Mouse (Mus musculus): ENCODE data around the gene Ccnjl.

The Ccnjl gene

GRCm38 (mm10) chr11:43565852-43566251 lies 37.3 kb downstream of the Ccnjl start:
- DNase-seq (ENCODE audit: extremely low spot score, low read depth, low spot score): no peak

- no peak for DNase-seq (ENCODE audit: extremely low spot score, low read depth, low spot score)
These were observed 38.1 kb downstream of the Ccnjl start for GRCm38 (mm10) chr11:43566696-43567095.

- no peak for DNase-seq (ENCODE audit: extremely low spot score, low read depth, low spot score)
These were observed 39.7 kb downstream of the Ccnjl start for GRCm38 (mm10) chr11:43568263-43568662.

DNA sequence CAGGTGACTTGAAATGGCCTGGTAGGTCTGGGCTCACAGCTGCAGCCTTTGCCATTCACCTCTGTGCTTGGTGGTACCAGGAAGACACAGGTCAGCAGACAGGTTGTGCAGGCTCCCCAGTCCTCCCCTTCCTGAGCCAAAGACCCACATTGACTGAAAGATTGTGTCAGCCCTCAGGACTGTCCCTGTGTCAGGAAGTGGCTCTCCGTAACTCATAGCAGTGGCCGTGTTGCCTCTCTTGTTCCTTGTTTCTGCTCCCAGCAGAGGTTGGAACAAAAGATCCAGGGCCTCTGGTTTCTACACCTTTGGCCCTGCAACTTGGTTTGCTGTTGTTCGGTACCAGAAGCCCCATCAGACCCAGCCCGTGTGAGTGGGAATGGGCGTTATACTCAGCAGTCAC lies 40.6 kb downstream of the Ccnjl start:
- DNase-seq (ENCODE audit: extremely low spot score, low read depth, low spot score): no peak

DNA sequence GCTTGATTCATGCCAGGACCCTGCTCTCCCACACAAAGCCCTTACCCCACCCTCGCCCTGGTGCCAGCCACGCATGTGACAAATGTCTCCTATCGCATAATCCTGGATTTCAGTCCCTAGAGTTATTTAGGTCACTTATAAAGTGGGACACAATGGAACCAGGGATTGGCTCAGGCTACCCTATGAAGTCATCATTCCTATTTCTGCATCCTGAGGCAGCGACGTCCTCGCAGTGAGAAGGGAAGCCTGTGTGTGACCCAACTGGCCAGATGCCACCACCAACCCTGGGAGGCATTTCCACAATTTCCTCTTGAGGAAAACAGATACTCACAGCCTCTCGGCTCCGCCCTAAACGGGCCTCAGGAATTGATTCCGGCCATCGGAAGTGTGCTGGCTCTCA lies 41.0 kb downstream of the Ccnjl start:
- no peak for DNase-seq (ENCODE audit: extremely low spot score, low read depth, low spot score)

- DNase-seq (ENCODE audit: extremely low spot score, low read depth, low spot score): peak; percentile 14
These were observed 46.4 kb downstream of the Ccnjl start for GRCm38 (mm10) chr11:43575061-43575375.

DNA sequence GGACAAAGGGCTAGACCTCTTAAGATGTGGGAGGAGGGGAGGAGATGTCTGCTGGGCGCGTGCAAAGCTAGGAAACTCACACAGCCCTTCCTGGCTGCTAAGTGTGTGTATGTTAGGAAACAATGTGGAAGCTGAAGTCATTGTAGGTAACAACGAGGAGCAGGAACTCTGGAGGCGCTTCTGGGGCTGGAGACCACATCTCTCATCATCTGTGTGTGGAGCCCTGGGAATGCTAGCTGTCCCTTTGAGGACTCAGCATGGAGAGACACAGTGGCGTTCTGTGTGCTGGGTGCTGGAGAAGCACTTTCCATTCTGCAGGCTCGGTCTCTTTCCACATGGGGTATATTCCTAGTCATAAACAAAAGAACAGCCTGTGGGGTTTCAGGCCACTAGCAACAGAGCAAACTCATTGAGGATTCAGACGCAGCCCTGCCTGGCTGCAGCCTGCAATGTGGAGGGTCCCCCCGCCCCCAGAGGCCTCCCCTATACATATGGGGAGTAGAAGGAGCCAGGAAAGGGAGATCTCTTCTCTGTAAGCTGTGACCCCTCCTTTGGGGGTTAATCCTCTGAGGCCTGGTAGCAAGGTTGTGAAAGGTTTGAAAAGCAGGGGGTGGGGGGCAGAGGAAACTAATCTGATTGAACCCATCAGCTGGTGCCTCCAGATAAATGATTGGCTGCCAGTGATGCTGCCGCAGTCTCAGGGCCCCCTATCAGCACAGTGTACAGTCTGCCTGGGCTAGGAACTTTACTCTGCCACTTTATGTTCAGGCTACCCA lies 47.0 kb downstream of the Ccnjl start:
- DNase-seq (ENCODE audit: extremely low spot score, low read depth, low spot score): no peak

- no peak for DNase-seq (ENCODE audit: extremely low spot score, low read depth, low spot score)
These were observed 49.3 kb downstream of the Ccnjl start for GRCm38 (mm10) chr11:43577713-43578478.

GRCm38 (mm10) chr11:43585211-43586005 lies 56.8 kb downstream of the Ccnjl start:
- no peak for DNase-seq (ENCODE audit: extremely low spot score, low read depth, low spot score)

- peak; percentile 56 for DNase-seq (ENCODE audit: extremely low spot score, low read depth, low spot score)
These were observed 57.9 kb downstream of the Ccnjl start, which contains the start of gene 4933415A04Rik for GRCm38 (mm10) chr11:43586324-43587090. Gene 4933415A04Rik, plus strand, starts transcription at chr11:43587040.

- DNase-seq (ENCODE audit: extremely low spot score, low read depth, low spot score): no peak
These were observed 61.0 kb downstream of the Ccnjl start for GRCm38 (mm10) chr11:43589530-43590072.

DNA sequence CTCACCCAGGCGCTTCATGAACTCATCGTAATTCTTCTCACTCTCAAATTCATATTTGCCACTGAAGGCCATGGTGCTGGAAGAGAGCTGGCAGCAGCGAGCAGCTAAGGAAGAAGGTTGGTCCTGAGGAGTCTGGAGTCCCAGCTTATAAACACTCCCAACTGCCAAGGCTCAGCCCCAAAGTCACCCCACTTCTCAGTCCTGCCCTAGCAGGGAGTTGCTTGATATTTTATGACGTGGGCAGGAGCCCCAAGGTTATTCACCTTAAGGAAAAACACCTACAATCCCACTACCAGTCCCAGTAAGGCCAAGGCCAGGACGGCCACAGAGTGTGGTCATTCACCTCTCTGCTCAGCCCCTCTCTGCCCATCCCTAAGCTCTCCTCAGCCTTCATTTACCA lies 72.9 kb downstream of the Ccnjl start, which contains the start of gene Fabp6:
Gene Fabp6, minus strand, starts transcription at position 101 of the 400 bp plus-strand sequence.
- DNase-seq (ENCODE audit: extremely low spot score, low read depth, low spot score): no peak

DNA sequence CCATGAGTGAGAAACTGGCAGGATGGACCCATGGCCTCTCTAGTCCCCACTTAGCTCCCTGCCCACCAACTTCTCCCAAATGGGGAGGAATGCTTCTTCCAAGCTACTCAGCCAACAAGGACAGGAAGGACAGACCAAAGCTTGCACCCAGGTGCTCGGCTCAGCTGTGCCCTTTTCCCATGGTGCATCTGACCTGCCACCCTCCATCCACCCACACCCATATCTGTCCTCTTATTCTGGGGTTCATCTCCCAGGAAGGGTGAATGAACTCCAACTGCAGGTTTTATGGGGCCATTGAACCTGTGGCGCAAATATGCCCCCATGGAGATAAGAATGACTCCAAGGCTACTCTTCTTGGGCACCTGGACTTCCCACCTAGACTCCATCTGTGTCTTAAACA lies 75.6 kb downstream of the Ccnjl start:
- DNase-seq (ENCODE audit: extremely low spot score, low read depth, low spot score): no peak

GRCm38 (mm10) chr11:43604891-43605290 lies 76.3 kb downstream of the Ccnjl start:
- no peak for DNase-seq (ENCODE audit: extremely low spot score, low read depth, low spot score)

- no peak for DNase-seq (ENCODE audit: extremely low spot score, low read depth, low spot score)
These were observed 77.3 kb downstream of the Ccnjl start for GRCm38 (mm10) chr11:43605859-43606258.

GRCm38 (mm10) chr11:43608440-43608839 lies 79.9 kb downstream of the Ccnjl start:
- no peak for DNase-seq (ENCODE audit: extremely low spot score, low read depth, low spot score)

GRCm38 (mm10) chr11:43610006-43610661 lies 81.5 kb downstream of the Ccnjl start:
- DNase-seq (ENCODE audit: extremely low spot score, low read depth, low spot score): no peak

GRCm38 (mm10) chr11:43610662-43611033 lies 82.1 kb downstream of the Ccnjl start:
- DNase-seq (ENCODE audit: extremely low spot score, low read depth, low spot score): no peak

- DNase-seq (ENCODE audit: extremely low spot score, low read depth, low spot score): peak; percentile 85
These were observed 84.4 kb downstream of the Ccnjl start for GRCm38 (mm10) chr11:43612834-43613488.

Data from hindlimb bud, embryonic 11.5 days (tissue).